Mouse (Mus musculus) mouse trophoblast stem cell (cell line): Measurements from ENCODE around the gene Ms4a5.

ENCODE experiments used
- in situ Hi-C, 2 experiments: fragments of 300-500 bp; cut with MseI, MboI; formaldehyde crosslinking; loops; 2 replicates in 1 of 2; 3 replicates in 1 of 2; pipeline ENCODE4 v1.15.1; 2025

Gene Ms4a5

GRCm38 (mm10) chr19:11232348-11232747 is 51.3 kb downstream of the Ms4a5 start, which contains the start of gene Ms4a12:
Gene Ms4a12 (minus strand): TSS chr19:11232448.
- in situ Hi-C loops = no loop called here
